ENCODE assay signal across 8 mouse cellular contexts in genomic region chr2:165503259-165504203, GRCm38 (mm10). TPM values are rescaled to one million over a fixed set of nuclear protein-coding genes. Genes with fewer than 3 reads are reported as not detected.
A peak's percentile ranks its signal among the peaks of the same experiment; 100 is the strongest.
DNase-seq lines count a peak whose midpoint lies in the region; ATAC-seq lines count a peak whose summit lies in the region.

Gene Slc2a10 (plus strand): TSS chr2:165503787.

- H3K36me3 ChIP-seq in forebrain, embryonic 10.5 days (replicated peaks) = no peaks in the 10 kb centered on the region
- no peaks in the 10 kb centered on the region for H3K36me3 ChIP-seq in heart, embryonic 16.5 days (ENCODE audit: control insufficient read depth, insufficient read depth)
- no peaks in the 10 kb centered on the region for H3K36me3 ChIP-seq in limb, embryonic 10.5 days
- H3K36me3 ChIP-seq in midbrain, embryonic 11.5 days (ENCODE audit: control insufficient read depth, insufficient read depth, low read length) = no peaks in the 10 kb centered on the region

- H3K4me2 ChIP-seq in heart, embryonic 16.5 days (ENCODE audit: low read depth, low read length) = peak within 1 kb of the TSS; percentile 73
- H3K4me2 ChIP-seq in midbrain, embryonic 11.5 days = peak within 1 kb of the TSS; percentile 48

- WGBS in forebrain, embryonic 10.5 days = 7% methylated on average over 25 of the region's 32 CpGs
- 7% methylated on average over 29 of the region's 32 CpGs for WGBS in heart, embryonic 16.5 days
- 7% methylated on average over 31 of the region's 32 CpGs for WGBS in limb, embryonic 10.5 days
- 9% methylated on average over 25 of the region's 32 CpGs for WGBS in midbrain, embryonic 11.5 days

- peaks cover 21% of the 10 kb centered on the region for H3K4me1 ChIP-seq in forebrain, embryonic 10.5 days
- peaks cover 10% of the 10 kb centered on the region for H3K4me1 ChIP-seq in heart, embryonic 16.5 days (ENCODE audit: control insufficient read depth, insufficient read depth, low read length)
- peaks cover 18% of the 10 kb centered on the region for H3K4me1 ChIP-seq in limb, embryonic 10.5 days
- H3K4me1 ChIP-seq in midbrain, embryonic 11.5 days (ENCODE audit: control insufficient read depth, insufficient read depth, low read length) = peaks cover 9% of the 10 kb centered on the region

- peak within 1 kb of the TSS; percentile 62 for H3K4me3 ChIP-seq in forebrain, embryonic 10.5 days
- H3K4me3 ChIP-seq in heart, embryonic 16.5 days (ENCODE audit: low read length) = peak within 1 kb of the TSS; percentile 61
- H3K4me3 ChIP-seq in limb, embryonic 10.5 days = peak within 1 kb of the TSS; percentile 63
- H3K4me3 ChIP-seq in midbrain, embryonic 11.5 days (ENCODE audit: low read depth, low read length) = peak within 1 kb of the TSS; percentile 36

- peak within 1 kb of the TSS; percentile 77 for H3K9ac ChIP-seq in heart, embryonic 16.5 days (ENCODE audit: low read length)
- H3K9ac ChIP-seq in midbrain, embryonic 11.5 days (ENCODE audit: low read length) = peak within 1 kb of the TSS; percentile 55

- peak; percentile 36 to 51 for DNase-seq in cerebellum, postnatal 4 days (ENCODE audit: low spot score in 2 of 2)
- no peak for DNase-seq in cerebellum, adult 8-10 months
- DNase-seq in forebrain, embryonic 10.5 days (ENCODE audit: extremely low spot score, low spot score) = peak; percentile 44
- peak; percentile 58 for DNase-seq in limb, embryonic 10.5 days (ENCODE audit: low spot score)
- peak; percentile 89 for DNase-seq in midbrain, embryonic 11.5 days (ENCODE audit: low spot score, missing footprints)
- peak; percentile 54 for DNase-seq in yolk sac, embryonic 10.5 days (ENCODE audit: low spot score)
- no peak for DNase-seq in left cerebral cortex, adult 8-10 months (ENCODE audit: low spot score in 2 of 2)

- peak; percentile 84 for ATAC-seq in heart, embryonic 16.5 days (replicated peaks; ENCODE audit: extremely low read depth, insufficient read depth, low FRiP score)
- peak; percentile 78 for ATAC-seq in midbrain, embryonic 11.5 days (ENCODE audit: low FRiP score)

- peak within 1 kb of the TSS; percentile 88 for H3K27ac ChIP-seq in forebrain, embryonic 10.5 days
- peak within 1 kb of the TSS; percentile 25 for H3K27ac ChIP-seq in heart, embryonic 16.5 days (ENCODE audit: low read length)
- H3K27ac ChIP-seq in limb, embryonic 10.5 days = peak within 1 kb of the TSS; percentile 85
- no peak within 1 kb of the TSS for H3K27ac ChIP-seq in midbrain, embryonic 11.5 days (ENCODE audit: low read depth, low read length)

- H3K27me3 ChIP-seq in forebrain, embryonic 10.5 days (ENCODE audit: poor library complexity, severe bottlenecking) = peaks cover 29% of the 10 kb centered on the region
- H3K27me3 ChIP-seq in heart, embryonic 16.5 days (ENCODE audit: control insufficient read depth, insufficient read depth, low read length) = no peaks in the 10 kb centered on the region
- H3K27me3 ChIP-seq in limb, embryonic 10.5 days (ENCODE audit: low read depth, poor library complexity, severe bottlenecking) = peaks cover 33% of the 10 kb centered on the region
- H3K27me3 ChIP-seq in midbrain, embryonic 11.5 days (ENCODE audit: control insufficient read depth, insufficient read depth, low read length) = no peaks in the 10 kb centered on the region

- H3K9me3 ChIP-seq in forebrain, embryonic 10.5 days = no peaks in the 10 kb centered on the region
- H3K9me3 ChIP-seq in heart, embryonic 16.5 days (replicated peaks; ENCODE audit: control insufficient read depth, low read length) = no peaks in the 10 kb centered on the region
- H3K9me3 ChIP-seq in limb, embryonic 10.5 days (replicated peaks) = no peaks in the 10 kb centered on the region
- no peaks in the 10 kb centered on the region for H3K9me3 ChIP-seq in midbrain, embryonic 11.5 days (ENCODE audit: control insufficient read depth, low read length)

RNA-seq across cellular contexts. Expression of gene Slc2a10, which starts in this region (rescaled TPM):
- polyA plus RNA-seq in forebrain, embryonic 10.5 days (2016; fragmentation: Nextera tagmentation; extraction: Ambion mirVana) = 4.6 and 5.9 TPM in 2 replicates
- 5.4 and 5.8 TPM in 2 replicates for polyA plus RNA-seq in heart, embryonic 16.5 days (2015; fragmentation: Nextera tagmentation; extraction: Ambion mirVana)
- polyA plus RNA-seq in limb, embryonic 10.5 days (2016; fragmentation: Nextera tagmentation; extraction: Ambion mirVana) = 3.0 and 4.6 TPM in 2 replicates
- 2.8 TPM in 2 replicates for polyA plus RNA-seq in midbrain, embryonic 11.5 days (2014; fragmentation: Nextera tagmentation; extraction: Ambion mirVana)
- total RNA-seq in left cerebral cortex, adult 8-10 months (2022) = 1 to 10 TPM; 1.0 to 1.4 (median 1.2) TPM

Comparison
In these comparisons a context has a peak if more than half of its experiments do, and no peak if none do; other contexts are left out.
1. DNase-seq: peak in cerebellum, postnatal 4 days (2 of 2), forebrain, embryonic 10.5 days (single experiment), limb, embryonic 10.5 days (single experiment), midbrain, embryonic 11.5 days (single experiment) and yolk sac, embryonic 10.5 days (single experiment); none in cerebellum, adult 8-10 months (single experiment) and left cerebral cortex, adult 8-10 months (0 of 2).
2. Peak in every context shown above with its lines, with median percentiles within 50 percentile points of each other: H3K4me3 ChIP-seq.